Mouse (Mus musculus) thymus, adult 18-20 months (tissue): ENCODE data around the gene 1110051M20Rik.

Source experiments
- DNase-seq, 2 experiments: peaks; one replicate each; pipeline ENCODE4 v3.0.0; 2022; ENCODE audit warnings: mixed read lengths in 2 of 2

Gene 1110051M20Rik

GRCm38 (mm10) chr2:91457656-91458251, 13.2 kb upstream of the 1110051M20Rik start:
- DNase-seq, result no peak

GRCm38 (mm10) chr2:91457259-91457655, 12.8 kb upstream of the 1110051M20Rik start, which contains the start of gene Lrp4:
Lrp4 (plus strand) TSS chr2:91457511.
- DNase-seq, result no peak

- no peak for DNase-seq
Measured at GRCm38 (mm10) chr2:91456491-91457100, 12.1 kb upstream of the 1110051M20Rik start.

GRCm38 (mm10) chr2:91455826-91456225, 11.3 kb upstream of the 1110051M20Rik start:
- no peak for DNase-seq

GRCm38 (mm10) chr2:91454434-91454833, 9.9 kb upstream of the 1110051M20Rik start:
- no peak for DNase-seq

- DNase-seq, result no peak
Measured at GRCm38 (mm10) chr2:91453231-91454075, 8.9 kb upstream of the 1110051M20Rik start.

GRCm38 (mm10) chr2:91452658-91453057, 8.2 kb upstream of the 1110051M20Rik start:
- DNase-seq, result no peak

- DNase-seq, result no peak
Measured at GRCm38 (mm10) chr2:91450316-91450715, 5.8 kb upstream of the 1110051M20Rik start.

- no peak for DNase-seq
Measured at GRCm38 (mm10) chr2:91449662-91450061, 5.2 kb upstream of the 1110051M20Rik start.

- DNase-seq, result no peak
Measured at GRCm38 (mm10) chr2:91442241-91442640, 2.3 kb downstream of the 1110051M20Rik start.

GRCm38 (mm10) chr2:91441715-91442114, 2.8 kb downstream of the 1110051M20Rik start:
- no peak for DNase-seq

GRCm38 (mm10) chr2:91440686-91441085, 3.8 kb downstream of the 1110051M20Rik start:
- no peak for DNase-seq

GRCm38 (mm10) chr2:91439876-91440275, 4.6 kb downstream of the 1110051M20Rik start:
- no peak for DNase-seq

- DNase-seq, result no peak
Measured at GRCm38 (mm10) chr2:91439271-91439670, 5.2 kb downstream of the 1110051M20Rik start.

GRCm38 (mm10) chr2:91437116-91437815, 7.2 kb downstream of the 1110051M20Rik start:
- no peak for DNase-seq

GRCm38 (mm10) chr2:91436713-91437112, 7.8 kb downstream of the 1110051M20Rik start:
- no peak for DNase-seq

- no peak for DNase-seq
Measured at GRCm38 (mm10) chr2:91430600-91430919, 13.9 kb downstream of the 1110051M20Rik start.

GRCm38 (mm10) chr2:91429915-91430599, 14.4 kb downstream of the 1110051M20Rik start:
- no peak for DNase-seq

- DNase-seq, result no peak
Measured at GRCm38 (mm10) chr2:91429146-91429545, 15.4 kb downstream of the 1110051M20Rik start.

- no peak for DNase-seq
Measured at GRCm38 (mm10) chr2:91426321-91426720, 18.2 kb downstream of the 1110051M20Rik start.

GRCm38 (mm10) chr2:91424061-91424720, 20.3 kb downstream of the 1110051M20Rik start:
- no peak for DNase-seq

- no peak for DNase-seq
Measured at GRCm38 (mm10) chr2:91421641-91422040, 22.9 kb downstream of the 1110051M20Rik start.
